Mouse (Mus musculus) right cerebral cortex, postnatal 4 days (tissue): ENCODE data around the gene Cela1.

Experiments
- DNase-seq: peaks from one replicate; pipeline ENCODE4 v3.0.0-alpha.2; 2022

Gene Cela1

GRCm38 (mm10) chr15:100669337-100669736 lies 18.4 kb downstream of the Cela1 start, which contains the start of gene Bin2:
Bin2 (minus strand) TSS chr15:100669553.
- DNase-seq: no peak

DNA sequence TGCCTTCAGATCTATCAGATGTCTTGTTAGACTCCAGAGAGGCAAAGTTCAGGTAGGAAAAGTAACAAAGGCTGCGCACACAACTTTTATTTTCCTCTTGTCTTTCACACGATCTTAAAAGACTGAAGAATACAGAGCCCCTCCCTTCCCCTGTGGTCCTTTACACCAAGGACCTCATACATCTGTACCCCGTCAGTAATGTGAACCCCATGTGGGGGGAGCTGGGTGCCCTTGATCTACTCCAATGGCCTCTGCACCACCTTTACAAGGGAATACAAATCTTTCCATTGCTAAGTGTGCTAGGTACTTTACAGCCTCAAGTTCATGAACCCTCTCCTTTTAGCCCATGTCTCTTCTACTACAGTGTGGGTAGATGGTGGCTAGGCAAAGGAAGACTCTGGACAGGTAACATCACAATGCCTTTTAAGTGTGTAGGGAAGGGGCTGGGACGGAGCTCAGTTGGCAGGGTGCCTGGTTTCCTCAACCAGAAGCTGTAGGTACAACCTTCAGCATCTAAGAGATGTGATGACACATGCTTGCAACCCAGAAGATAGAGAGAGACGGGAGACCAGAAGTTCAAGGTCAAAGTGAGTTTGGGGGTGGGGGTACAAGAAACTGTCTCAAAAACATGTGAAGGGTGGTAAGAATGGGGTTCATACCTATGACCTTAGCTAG lies 19.7 kb downstream of the Cela1 start:
- no peak for DNase-seq

GRCm38 (mm10) chr15:100667420-100667819 lies 20.3 kb downstream of the Cela1 start:
- DNase-seq: no peak

DNA sequence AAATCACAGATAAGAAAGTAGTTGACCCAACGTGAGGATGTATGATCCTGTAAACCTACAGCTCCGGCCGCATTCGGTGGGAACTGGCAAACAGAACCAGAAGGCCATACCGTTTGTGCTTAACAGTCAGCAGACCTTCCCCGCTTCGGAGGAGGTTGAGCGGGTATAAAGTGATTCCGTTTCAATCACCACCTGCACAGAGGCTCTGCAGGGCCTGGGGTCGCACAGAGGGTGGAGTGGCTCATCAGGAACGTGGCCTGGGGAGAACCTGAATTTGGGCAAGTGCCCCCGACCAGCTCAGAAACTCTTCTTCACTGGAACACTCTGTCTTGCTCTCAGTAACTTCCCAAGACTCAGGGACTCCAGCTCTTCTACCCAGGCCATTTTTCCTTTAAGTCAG lies 20.9 kb downstream of the Cela1 start:
- DNase-seq: no peak

- DNase-seq: no peak
Observed at GRCm38 (mm10) chr15:100666219-100666696, 21.5 kb downstream of the Cela1 start.

DNA sequence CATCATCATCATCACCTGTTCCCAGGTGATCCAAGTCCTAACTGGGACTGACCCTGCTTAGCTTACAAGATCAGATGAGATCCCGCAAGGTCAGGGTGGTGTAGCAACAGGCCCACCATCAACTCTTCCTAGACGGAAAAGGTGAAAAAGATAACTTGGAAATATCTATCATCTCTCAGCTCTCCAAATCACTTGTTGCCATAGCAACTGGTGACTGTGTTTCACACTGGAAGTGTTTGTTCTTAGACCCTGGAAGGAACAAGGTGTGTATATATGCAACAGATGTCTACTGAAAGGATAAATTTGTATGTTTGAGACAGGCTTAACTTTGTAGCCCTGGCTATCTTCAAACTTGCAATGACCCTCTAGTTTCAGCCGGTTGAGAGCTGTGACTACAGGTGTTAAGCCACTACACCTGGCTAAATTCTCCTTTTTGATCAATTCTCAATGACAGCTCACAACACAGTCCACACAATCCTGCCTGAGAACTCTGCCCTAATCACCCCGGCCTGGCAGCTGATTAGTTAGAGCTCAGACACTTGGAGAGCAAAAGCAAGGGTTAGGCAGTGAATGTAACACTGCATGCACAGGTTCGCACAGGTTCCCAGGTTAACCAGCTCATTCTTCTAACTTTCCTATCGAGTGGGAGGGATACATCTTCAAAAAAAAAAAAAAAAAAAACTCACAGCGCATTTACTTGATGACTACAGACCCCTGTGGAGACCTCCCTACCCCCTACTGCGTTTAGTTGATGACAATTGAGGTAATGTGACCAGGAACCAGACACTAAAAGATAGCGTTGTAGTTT lies 22.1 kb downstream of the Cela1 start:
- DNase-seq: no peak

- no peak for DNase-seq
Observed at GRCm38 (mm10) chr15:100664813-100665274, 22.9 kb downstream of the Cela1 start.

- no peak for DNase-seq
Observed at GRCm38 (mm10) chr15:100660805-100661204, 26.9 kb downstream of the Cela1 start.

DNA sequence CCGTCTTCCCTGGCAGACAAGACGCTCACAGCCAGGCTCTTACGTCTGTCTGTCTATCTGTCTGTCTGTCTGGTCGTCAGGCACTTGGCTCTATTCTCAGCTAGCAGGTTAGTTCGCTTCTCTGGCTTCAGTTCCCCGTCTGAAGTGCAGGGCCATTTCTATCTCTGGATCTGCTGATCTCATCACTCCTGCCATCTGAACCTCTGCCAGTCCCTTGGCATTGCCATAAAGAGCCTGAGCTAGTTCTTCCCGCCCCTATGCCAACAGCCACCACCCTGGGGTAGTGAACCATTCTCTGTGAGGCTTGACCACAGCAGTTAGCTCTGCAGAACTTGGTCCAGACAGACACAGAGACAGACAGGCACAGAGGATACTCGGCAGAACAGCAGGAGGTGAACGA lies 27.4 kb downstream of the Cela1 start:
- no peak for DNase-seq

DNA sequence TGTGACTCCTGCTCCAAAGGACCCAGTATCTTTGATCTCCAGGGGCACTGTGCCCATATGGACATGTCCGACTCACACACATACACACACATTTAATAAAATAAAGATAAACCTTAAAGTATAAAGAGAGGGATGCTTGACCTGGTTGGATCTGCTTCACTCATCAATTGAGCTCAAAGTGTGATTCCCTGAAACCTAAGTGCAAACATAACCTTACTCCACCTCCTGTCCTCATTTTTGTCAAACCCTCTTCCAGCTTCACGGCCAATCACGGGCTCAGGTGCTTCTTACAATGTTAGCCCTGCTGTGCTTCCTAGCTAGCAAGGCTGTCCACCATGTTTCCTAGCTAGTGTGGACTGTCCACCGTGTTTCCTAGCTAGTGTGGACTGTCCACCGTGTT lies 32.5 kb downstream of the Cela1 start:
- DNase-seq: no peak

GRCm38 (mm10) chr15:100654271-100654670 lies 33.5 kb downstream of the Cela1 start:
- DNase-seq: no peak

- no peak for DNase-seq
Observed at GRCm38 (mm10) chr15:100651610-100652009, 36.1 kb downstream of the Cela1 start.

- no peak for DNase-seq
Observed at GRCm38 (mm10) chr15:100650111-100650510, 37.6 kb downstream of the Cela1 start.

- DNase-seq: no peak
Observed at GRCm38 (mm10) chr15:100646161-100646560, 41.6 kb downstream of the Cela1 start.

DNA sequence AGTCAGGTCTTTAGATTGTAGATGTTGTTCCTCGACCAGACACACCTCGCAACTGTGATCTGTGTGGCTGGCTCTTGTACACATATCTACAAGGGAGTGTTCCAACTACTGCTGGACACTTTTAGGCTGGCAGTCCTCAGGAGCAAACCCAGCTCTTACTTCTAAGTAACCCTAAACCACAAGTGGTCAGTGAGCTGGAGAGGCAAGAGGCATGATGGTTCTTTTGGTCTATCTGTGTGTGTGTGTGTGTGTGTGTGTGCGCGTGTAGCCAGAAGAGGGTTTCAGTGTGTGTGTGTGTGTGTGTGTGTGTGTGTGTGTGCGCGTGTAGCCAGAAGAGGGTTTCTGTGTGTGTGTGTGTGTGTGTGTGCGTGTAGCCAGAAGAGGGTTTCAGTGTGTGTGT lies 45.3 kb downstream of the Cela1 start:
- DNase-seq: no peak

GRCm38 (mm10) chr15:100641226-100641810 lies 46.4 kb downstream of the Cela1 start:
- no peak for DNase-seq

DNA sequence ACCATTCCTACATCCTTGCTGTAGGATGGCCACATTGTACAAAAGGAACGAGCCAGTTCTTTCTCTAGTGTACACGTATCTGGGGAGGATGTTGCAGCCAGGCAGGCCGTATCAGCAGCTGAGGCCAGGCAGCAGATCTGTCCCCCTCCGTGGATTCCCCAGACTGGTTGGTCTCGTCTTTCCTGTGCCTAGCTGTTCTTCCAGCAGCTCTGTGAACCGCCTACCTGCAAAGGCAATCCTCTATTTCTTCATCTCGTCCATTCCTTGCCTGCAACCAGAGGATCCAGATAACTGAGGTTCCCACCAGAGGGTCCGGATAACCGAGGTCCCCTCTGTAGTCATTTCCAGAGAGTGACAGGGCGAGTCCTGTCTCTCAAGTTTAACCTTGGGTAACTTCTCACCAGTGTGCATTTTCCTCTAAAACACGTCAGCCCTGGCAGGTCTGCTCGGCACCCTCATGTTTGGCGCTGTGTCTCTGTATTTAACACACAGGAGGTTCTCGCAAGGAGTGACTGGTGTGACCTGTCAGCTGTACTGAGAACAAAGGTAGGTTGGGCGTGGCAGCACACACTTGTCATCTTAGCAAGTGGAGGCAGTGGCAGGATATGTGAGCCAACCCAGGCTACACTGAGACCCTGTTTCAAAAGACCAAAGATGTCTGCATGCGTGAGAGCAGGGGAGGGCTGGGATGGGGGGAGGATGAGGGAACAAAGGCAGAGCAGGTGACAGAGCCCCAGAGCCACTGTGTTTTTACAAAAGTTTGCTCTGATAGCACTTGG lies 47.6 kb downstream of the Cela1 start:
- DNase-seq: no peak

DNA sequence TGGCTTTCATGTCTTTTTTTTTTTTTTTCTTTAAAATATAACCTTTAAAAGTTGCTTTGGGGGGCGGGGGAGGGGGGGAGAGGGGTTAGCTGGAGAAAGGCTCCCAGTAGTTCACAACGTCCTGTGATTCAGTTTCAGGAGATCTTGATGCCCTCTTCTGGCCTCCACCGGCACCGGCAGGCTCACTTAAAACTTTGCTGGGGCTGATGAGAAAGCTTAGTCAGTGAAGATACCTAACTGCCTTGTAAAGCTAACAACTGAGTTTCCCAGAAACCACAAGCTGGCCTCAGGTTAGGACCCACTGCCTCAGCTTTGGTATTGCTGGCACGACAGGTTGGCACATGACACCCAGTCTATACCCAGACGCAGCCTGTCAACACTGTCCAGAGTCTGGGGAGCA lies 50.1 kb downstream of the Cela1 start:
- no peak for DNase-seq

- no peak for DNase-seq
Observed at GRCm38 (mm10) chr15:100636700-100637501, 50.8 kb downstream of the Cela1 start, which contains the start of gene Smagp. Smagp (minus strand) TSS chr15:100636940.

DNA sequence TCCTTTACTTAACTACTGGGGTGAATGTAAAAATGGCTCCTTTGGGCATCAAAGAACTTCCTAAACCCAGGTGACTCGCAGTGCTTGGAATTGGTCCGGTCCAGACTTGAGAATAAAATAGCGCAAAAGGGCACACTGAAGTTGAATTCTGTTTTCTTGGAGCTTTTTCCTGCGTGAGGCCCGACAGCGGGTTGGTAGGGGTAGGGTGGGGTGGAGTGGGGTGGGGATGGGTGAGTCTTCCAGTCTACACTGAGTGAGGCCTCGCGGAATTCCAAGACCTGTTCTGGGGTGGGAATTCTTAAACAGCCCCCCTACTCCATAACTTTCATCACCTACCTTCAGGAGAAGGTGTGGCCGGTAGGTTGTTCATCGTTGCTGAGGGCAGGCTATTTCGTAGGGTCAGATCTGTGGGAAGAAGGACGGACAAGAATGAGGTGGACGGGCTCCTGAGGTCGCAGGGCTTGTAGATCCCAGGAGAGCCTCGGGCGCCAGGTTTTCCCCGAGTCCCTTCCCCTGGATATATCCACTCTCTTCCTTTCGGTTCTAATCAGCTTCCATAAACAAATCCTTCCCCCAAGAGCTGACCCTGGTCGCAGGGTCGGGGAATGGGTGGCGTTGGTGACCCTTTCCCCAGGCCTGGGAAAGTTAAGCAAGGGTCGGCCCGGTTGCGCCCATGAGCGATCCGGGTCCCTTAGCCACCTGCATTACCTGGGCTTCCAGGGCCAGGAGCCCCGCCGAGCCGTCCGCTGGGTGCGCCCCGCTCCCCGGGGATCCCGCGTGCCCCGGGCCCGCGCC lies 51.7 kb downstream of the Cela1 start:
- DNase-seq: no peak

GRCm38 (mm10) chr15:100635239-100635638 lies 52.5 kb downstream of the Cela1 start:
- DNase-seq: no peak
